Mouse (Mus musculus) intestine, postnatal 0 days (tissue): ENCODE data around the gene Cntrl. TPM values are rescaled to one million over a fixed set of nuclear protein-coding genes. Genes with fewer than 3 reads are reported as not detected.

Source experiments
- ATAC-seq: fragments of 200-750 bp; cut with Nextera tagmentation; 2 replicates; pipeline ENCODE4 v1.8.0; 2017; ENCODE audit warnings: mild to moderate bottlenecking, moderate TSS enrichment, moderate library complexity
- H3K27ac ChIP-seq: fragments of 300-500 bp; sonication (generic); 2 replicates; pipeline ENCODE4 v1.5.1; 2014; ENCODE audit warnings: mild to moderate bottlenecking, low read depth, low read length, moderate library complexity
- H3K27me3 ChIP-seq: fragments of 300-500 bp; sonication (generic); replicated peaks from 2 replicates; pipeline ENCODE4 v1.6.1; 2014; ENCODE audit warnings: low read length, mixed read lengths; ENCODE audit not compliant: control insufficient read depth, insufficient read depth
- H3K36me3 ChIP-seq: fragments of 300-500 bp; sonication (generic); 2 replicates; pipeline ENCODE4 v1.6.1; 2014; ENCODE audit warnings: mild to moderate bottlenecking, moderate library complexity; ENCODE audit not compliant: control insufficient read depth, insufficient read depth
- H3K4me1 ChIP-seq: fragments of 300-500 bp; sonication (generic); replicated peaks from 2 replicates; pipeline ENCODE4 v1.6.1; 2014; ENCODE audit warnings: antibody characterized with exemption, low read length, mixed read lengths; ENCODE audit not compliant: control insufficient read depth, insufficient read depth
- H3K4me2 ChIP-seq: fragments of 300-500 bp; sonication (generic); replicated peaks from 2 replicates; pipeline ENCODE4 v1.6.1; 2014; ENCODE audit warnings: low read depth, mild to moderate bottlenecking, moderate library complexity
- H3K4me3 ChIP-seq: fragments of 300-500 bp; sonication (generic); 2 replicates; pipeline ENCODE4 v1.5.1; 2014; ENCODE audit warnings: low read depth, low read length
- H3K9ac ChIP-seq: fragments of 300-500 bp; sonication (generic); 2 replicates; pipeline ENCODE4 v1.6.1; 2014; ENCODE audit warnings: mild to moderate bottlenecking, low read depth, low read length
- H3K9me3 ChIP-seq: fragments of 300-500 bp; sonication (generic); 2 replicates; pipeline ENCODE4 v1.6.1; 2016; ENCODE audit warnings: mixed run types; ENCODE audit not compliant: control insufficient read depth
- CTCF ChIP-seq: sonication (generic); IDR thresholded peaks from 2 replicates; pipeline ENCODE4 v1.5.1; 2016; ENCODE audit warnings: low read depth, mild to moderate bottlenecking, control low read depth, antibody characterized with exemption, moderate library complexity
- WGBS: fragments of 180-500 bp; shearing (Covaris S2); extraction: QIAGEN DNeasy Blood & Tissue Kit; methylation state at CpG from one replicate; pipeline ENCODE4 v1.1.7; 2014; 5-methylcytosine and 5-hydroxymethylcytosine counted together
- polyA plus RNA-seq: library from polyadenylated mRNA; unstranded; fragments of >200 nt; fragmentation: Nextera tagmentation; extraction: Ambion mirVana; gene quantifications from 2 replicates; pipeline ENCODE4 v1.2.1, GENCODE M21; 2015

The Cntrl gene
- polyA plus RNA-seq, 1 experiment from 2014 or later, result 9.8 TPM

GRCm38 (mm10) chr2:35224285-35224684, 115.0 kb downstream of the Cntrl start:
- Histone ChIP-seq H3K9me3 (no peaks in the 10 kb centered on the region), H3K27ac (no peak overlapping the region), H3K4me2 (no peak overlapping the region), H3K36me3 (no peaks in the 10 kb centered on the region), H3K4me1 (no peaks in the 10 kb centered on the region), H3K27me3 (no peaks in the 10 kb centered on the region), H3K4me3 (no peak overlapping the region), H3K9ac (no peak overlapping the region)
- no peak for ATAC-seq
- TF ChIP-seq CTCF, result no peak
- WGBS, result 91% methylated on average over 15 of the region's 15 CpGs

DNA sequence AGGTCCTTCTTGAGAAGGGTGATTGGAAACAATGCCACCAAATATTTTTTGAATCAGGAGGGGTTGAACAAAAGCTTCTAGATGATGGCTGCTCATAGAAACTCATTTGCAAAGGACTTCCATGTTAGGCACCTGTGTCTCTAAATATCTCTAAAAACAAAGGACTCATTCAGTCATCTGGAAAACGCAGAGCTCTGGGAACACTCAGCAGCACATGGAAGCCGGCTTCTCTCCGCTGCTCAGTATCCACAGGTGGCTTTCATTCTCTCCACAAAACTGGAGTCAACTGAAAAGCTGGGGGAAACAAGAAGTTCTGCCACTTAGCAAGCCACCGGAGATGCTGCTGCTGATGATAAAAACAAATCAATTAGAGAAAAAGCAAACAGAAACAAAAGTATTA, 118.9 kb downstream of the Cntrl start:
- ATAC-seq, result no peak
- no peak for TF ChIP-seq CTCF
- WGBS, result 60% methylated on average over 4 of the region's 4 CpGs
- H3K27me3 ChIP-seq, result no peaks in the 10 kb centered on the region
- no peak overlapping the region for H3K27ac ChIP-seq
- no peak overlapping the region for H3K9ac ChIP-seq
- H3K9me3 ChIP-seq, result no peaks in the 10 kb centered on the region
- H3K4me1 ChIP-seq, result no peaks in the 10 kb centered on the region
- H3K36me3 ChIP-seq, result no peaks in the 10 kb centered on the region
- H3K4me2 ChIP-seq, result no peak overlapping the region
- no peak overlapping the region for H3K4me3 ChIP-seq

Other genes with a start within 250 kb of the Cntrl start
- 16.4 and 17.6 TPM in 2 replicates for gene Cutal, start 235.1 kb upstream of the Cntrl start, polyA plus RNA-seq
- 47.5 and 52.2 TPM in 2 replicates for gene Psmd5, start 234.5 kb upstream of the Cntrl start, polyA plus RNA-seq
- gene Phf19, start 195.5 kb upstream of the Cntrl start, polyA plus RNA-seq, result 2.7 and 2.9 TPM in 2 replicates
- gene Traf1, start 147.7 kb upstream of the Cntrl start, polyA plus RNA-seq, result 1.1 and 1.6 TPM in 2 replicates
- gene Hc, start 48.1 kb upstream of the Cntrl start, polyA plus RNA-seq, result 0.14 and 0.20 TPM in 2 replicates
- 0.20 and 0.31 TPM in 2 replicates for gene AI182371, start 7.9 kb upstream of the Cntrl start, polyA plus RNA-seq
- 364 and 399 TPM in 2 replicates for gene Rab14, start 91.6 kb downstream of the Cntrl start, polyA plus RNA-seq
- gene Gsn, start 146.9 kb downstream of the Cntrl start, polyA plus RNA-seq, result 129 and 138 TPM in 2 replicates
- 39.9 and 45.6 TPM in 2 replicates for gene Stom, start 227.5 kb downstream of the Cntrl start, polyA plus RNA-seq